Mouse (Mus musculus) cerebellum, adult 2 months (tissue): Measurements from ENCODE around the gene Fndc3c1.

ENCODE experiments used
- CTCF ChIP-seq: fragments of 200-500 bp; IDR thresholded peaks from 2 replicates; pipeline ENCODE4 v1.5.1; 2011; ENCODE audit warnings: low read depth, mild to moderate bottlenecking, control low read depth, low read length, moderate library complexity, borderline replicate concordance; ENCODE audit not compliant: insufficient read depth
- POLR2A ChIP-seq: fragments of 200-500 bp; IDR thresholded peaks from 2 replicates; pipeline ENCODE4 v1.6.1; 2011; ENCODE audit warnings: low read length, control low read depth, borderline replicate concordance; ENCODE audit not compliant: insufficient read depth

DNA sequence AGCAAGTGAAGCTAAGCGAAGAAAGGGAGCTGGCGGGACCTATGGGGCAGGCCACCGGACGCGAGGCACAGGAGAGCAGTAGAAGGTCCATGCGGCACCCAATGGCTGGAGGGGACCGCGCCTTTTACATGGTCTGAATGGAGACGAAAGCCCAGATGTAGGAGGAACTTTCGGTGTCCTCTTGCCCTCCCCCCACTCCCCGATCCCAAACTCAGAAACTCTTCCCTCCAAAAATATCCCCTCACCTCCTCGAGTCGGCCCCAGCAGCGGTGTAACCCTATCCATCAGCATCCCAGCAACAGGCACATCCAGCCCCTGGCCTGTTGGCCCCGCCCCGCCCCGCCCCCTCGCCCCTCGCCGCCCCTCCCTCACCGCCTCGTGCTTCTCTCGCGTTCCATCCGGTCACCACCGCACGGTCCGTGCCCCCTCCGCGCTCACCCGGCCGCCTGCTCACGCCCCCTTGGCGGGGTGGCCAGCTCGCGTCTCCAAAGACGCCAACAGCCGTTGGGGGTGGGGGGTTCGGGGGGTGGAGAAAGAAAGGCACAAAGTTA, at the start of gene Fndc3c1:
- TF ChIP-seq POLR2A (no peak), CTCF (no peak)
